Mouse (Mus musculus) lung, adult 2 months (tissue): Measurements from ENCODE around the gene Ptpn4.

Experiments used
- CTCF ChIP-seq: fragments of 200-500 bp; IDR thresholded peaks from 2 replicates; pipeline ENCODE4 v1.5.1; 2011; ENCODE audit warnings: mild to moderate bottlenecking, low read length, control low read depth; ENCODE audit not compliant: insufficient read depth
- POLR2A ChIP-seq: fragments of 200-500 bp; IDR thresholded peaks from 2 replicates; pipeline ENCODE4 v1.6.1; 2011; ENCODE audit warnings: low read depth, mild to moderate bottlenecking, control low read depth, low read length, borderline replicate concordance; ENCODE audit errors: extremely low read depth

GRCm38 (mm10) chr1:119642367-119642766 lies 195.0 kb downstream of the Ptpn4 start:
- TF ChIP-seq CTCF, result 0 out of 2 replicates have a peak, but pooled peaks have one; percentile 9
- TF ChIP-seq POLR2A, result no peak
